Mouse (Mus musculus): ENCODE measurements around the gene Stx1b. TPM values are rescaled to one million over a fixed set of nuclear protein-coding genes. Genes with fewer than 3 reads are reported as not detected.
"Not testable (repeated sequence)": the region's sequence is repeated elsewhere in the genome, so short reads cannot be mapped to it uniquely, and the experiment has no call there.

Gene Stx1b
- 0.62 and 0.88 TPM in 2 replicates for total RNA-seq (2014; fragmentation: Nextera tagmentation)
- not detected in 2 replicates for total RNA-seq (2017)

DNA sequence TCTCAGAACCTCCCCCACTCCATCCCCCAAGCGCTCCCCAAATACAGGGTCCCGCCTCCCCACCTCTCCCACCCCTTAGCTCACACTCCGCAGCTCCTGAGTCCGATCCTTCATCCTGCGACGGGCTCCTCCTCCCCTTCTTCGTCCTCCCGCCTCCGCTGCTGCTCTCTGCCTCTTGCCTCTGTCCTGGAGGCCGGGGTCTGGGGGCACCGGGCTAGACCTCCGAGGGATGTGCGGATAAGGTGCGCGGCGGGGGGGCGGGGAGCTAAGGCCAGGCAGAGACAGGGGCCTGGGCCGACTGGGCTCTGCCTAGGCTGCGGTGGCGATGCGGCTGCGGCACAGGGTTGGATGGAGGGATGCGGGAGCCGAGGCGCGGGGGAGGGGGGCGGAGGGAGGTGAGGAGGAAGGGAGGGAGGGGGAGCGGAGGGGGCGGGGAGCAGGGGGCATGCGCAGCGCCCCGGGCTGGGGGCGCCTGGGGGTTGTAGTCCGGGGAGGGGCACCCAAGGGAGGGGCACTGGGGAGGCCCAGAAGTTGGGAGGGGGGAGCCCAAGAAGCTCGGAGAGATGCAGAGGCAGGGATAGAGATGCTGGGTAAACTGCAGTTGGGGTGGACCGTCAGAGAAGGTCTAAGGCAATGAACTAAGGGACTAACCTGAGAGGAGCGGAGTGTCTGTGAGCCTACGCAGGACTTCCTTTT, at the start of gene Stx1b, which contains the start of gene Stx4a:
Gene Stx1b (minus strand): TSS at position 374 of the 696 bp plus-strand sequence.
Gene Stx4a (plus strand): TSS at position 119 of the 696 bp plus-strand sequence.
- ATAC-seq (replicated peaks; ENCODE audit: poor library complexity, severe bottlenecking): peak; percentile 26; the same call in 1 of the 2 replicates

DNA sequence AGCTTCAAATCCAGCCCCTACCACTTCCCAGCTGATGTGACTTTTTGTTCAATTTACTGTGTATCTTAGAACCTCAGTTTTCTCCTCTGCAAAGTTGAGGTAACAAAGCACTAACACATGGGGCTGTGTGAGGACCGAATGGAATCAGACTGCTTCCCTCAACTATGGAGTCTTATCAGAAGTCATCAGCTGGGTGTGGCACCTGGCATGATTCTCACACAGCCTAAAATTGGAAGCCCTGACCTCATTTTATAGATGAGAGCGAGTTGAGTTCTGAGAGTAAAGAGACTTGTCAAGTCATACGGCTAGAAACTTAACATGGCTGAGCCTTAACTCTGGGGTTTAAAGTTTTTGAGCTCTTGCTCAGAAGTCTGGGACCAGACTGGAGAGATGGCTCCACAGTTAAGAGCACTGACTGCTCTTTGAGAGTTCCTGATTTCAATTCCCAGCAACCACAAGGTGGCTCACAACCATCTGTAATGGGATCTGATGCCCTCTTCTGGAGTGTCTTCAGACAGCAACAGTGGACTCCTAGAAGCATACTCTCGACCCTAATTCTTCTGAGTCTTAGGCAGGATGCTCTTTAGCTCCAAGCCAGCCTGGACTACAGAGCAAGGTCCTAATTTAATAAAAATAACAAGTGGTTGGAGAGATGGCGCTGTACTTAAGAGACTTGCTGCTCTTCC, 45.9 kb upstream of the Stx1b start:
- no peak for ATAC-seq (replicated peaks; ENCODE audit: poor library complexity, severe bottlenecking)

DNA sequence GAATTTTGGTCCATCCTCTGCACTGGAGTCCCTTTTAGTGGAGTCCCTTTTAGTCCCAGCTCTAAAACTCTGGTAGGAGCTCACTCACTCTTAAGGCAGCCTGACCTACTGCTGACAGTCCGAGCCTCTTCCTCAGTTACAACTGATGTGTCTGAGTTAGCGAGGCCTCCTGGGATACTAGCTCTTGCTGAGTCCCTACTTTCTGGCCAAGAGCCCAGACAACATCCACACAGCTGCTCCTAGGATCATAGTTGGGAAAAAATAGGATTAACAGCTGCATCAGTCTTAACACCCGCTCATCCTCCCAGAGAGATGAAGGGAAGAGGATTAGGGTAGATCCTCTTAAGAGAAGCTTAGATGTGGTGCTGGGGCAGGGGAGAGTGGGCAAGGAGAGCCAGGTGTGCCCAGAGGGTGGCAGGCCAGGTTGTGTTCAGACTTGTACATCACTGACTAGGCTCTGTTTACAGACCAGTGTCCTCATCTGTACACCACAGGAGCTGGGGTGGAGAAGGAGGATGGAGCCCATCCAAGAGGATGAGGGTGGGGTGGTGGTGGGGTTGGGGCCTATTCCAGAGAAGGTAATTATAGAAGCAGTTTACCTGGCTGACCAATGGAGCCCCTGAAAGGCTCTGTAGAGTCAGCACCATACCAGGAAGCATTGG, 44.9 kb upstream of the Stx1b start:
- no peak for ATAC-seq (replicated peaks; ENCODE audit: poor library complexity, severe bottlenecking)

DNA sequence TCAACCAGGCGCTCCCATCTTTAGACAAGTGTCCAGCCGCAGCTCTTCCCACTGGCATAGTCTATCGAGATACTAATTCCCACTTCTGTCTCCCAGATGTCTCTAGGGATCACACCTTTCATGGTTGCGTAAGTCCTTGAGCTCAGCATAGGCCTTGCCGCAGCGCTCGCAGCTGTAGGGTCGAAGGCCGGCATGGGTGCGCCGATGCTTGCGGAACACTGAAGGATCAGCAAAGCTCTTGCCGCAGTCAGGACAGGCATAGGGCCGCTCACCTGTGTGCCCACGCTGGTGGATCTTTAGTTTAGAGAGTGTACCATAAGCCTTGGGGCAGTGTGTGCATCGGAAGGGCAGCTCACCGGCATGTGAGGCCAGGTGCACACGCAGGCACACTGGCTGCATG, 43.3 kb upstream of the Stx1b start:
- ATAC-seq (replicated peaks; ENCODE audit: poor library complexity, severe bottlenecking): no peak

DNA sequence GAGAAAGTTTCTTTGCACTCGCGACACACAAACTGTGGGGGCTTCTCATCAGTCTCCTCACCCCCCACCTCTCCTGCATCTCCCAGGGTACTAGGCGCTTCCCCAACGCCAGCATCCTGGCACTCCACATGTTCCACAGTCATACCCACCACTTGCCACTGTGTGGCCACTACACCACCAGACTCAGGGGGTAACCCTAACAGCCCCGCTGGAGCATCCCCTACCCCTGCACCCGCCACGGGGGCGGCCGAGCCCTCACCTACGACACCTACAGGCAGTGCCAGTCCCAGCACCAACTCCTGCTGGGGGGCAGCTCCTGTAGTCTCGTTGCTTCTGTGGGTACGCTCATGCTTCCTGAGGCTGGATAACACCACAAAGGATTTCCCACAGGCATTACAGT, 42.1 kb upstream of the Stx1b start:
- no peak for ATAC-seq (replicated peaks; ENCODE audit: poor library complexity, severe bottlenecking)

DNA sequence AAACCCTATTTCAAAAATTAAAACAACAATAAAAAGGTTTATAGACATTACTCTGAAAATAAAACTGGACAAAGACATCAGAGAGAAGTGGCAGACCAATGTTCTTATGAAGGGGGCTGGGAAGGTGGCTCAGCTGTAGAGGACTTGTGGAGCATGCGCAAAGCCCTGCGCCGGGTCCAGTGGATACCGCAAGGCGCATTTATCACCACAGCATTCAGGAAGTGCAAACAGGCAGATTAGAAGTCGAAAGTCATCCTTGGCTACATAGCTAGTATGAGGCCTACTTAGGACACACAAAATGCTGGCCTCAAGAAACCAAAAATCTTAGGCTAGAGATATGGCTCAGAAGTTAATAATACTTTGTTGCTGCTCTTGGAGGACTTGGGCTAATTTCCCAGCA, 33.9 kb upstream of the Stx1b start:
- no peak for ATAC-seq (replicated peaks; ENCODE audit: poor library complexity, severe bottlenecking)

DNA sequence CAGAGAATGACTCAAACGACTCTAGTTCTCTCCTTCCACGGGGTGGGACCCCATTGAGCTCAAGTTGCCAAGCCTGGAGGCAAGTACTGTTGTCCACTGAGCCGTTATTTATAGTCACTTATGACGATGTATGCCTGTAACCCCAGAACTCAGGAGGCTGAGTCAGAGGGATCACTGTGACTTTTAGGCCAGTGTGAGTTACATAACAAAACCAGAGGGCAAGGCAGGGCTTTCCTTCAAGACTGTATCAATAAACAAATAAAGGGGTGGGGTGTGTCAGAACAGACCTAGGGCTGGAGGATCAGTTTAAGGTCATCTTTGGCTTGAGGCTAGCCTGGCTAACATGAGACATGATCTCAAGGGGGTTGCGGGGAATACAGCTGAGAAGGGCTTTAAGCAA, 26.6 kb upstream of the Stx1b start:
- ATAC-seq (replicated peaks; ENCODE audit: poor library complexity, severe bottlenecking): no peak

DNA sequence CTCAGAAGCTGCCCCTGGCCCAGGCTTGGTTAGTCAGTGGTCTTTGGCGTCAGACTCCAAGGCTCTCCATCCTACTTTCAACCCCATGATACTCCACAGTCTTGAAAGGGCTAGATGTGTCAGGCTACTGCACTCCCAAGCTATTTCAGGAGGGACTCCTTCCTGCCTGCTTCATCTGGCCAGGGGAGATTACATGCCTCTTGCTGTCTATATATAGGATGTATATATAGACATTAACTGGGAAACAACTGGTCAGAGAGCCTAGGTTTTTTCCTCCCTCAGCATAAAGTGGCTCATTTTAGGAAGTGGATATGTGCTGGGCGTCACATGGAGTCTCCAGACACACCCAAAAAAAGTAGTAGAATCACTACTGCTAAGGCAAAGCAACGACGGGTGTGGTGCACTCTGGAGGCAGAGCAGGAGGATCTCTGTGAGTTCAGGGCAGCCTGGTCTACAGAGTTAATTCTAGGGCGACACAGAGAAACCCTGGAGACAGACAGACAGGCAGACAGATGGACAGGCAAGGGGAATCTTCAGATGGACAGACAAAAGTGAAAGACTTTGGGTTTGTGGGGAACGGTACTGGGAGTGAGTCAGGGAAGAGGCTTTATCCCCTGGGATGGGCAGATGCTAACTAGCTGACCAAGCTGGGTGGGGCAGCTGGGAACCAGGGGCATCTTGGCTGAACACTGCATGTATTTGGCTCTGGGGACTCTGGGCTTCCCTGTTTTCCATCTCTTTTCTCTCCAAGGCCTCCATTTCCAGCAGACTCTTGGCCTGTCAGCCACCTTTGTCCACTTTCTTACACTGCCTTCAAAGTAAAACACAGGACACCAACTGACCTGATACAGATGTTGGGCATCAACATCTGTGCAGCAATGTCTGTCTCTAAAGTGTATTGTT, 25.9 kb upstream of the Stx1b start:
- no peak for ATAC-seq (replicated peaks; ENCODE audit: poor library complexity, severe bottlenecking)

DNA sequence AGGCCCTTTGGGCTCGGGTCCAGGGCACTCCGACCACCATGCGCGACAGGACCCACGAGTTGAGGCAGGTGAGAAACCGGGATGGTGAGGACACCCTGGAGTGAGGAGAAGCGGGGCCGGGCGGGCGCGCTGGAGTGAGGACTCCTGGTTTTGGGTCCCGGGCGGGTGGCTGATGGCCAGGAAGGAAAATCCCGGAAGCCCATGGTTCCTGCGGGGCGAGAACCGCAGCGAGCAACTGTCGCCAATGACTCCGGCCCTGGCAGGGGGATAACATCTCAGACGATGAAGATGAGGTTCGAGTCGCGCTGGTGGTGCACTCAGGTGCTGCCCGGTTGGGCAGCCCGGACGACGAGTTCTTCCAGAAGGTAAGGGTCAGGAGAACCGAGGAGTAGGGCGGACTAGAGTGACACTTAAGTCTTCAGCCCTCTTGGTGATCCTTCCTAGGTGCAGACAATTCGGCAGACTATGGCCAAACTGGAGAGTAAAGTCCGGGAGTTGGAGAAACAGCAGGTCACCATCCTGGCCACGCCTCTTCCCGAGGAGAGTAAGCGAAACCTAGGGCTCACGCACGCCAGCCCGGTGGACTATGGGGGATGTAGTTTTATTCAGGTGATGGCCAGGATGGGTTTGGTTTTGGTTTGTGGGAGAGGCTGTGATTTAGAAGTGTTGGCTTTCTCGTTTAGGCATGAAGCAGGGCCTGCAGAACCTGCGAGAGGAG, 17.8 kb upstream of the Stx1b start:
- peak; percentile 69 for ATAC-seq (replicated peaks; ENCODE audit: poor library complexity, severe bottlenecking)

DNA sequence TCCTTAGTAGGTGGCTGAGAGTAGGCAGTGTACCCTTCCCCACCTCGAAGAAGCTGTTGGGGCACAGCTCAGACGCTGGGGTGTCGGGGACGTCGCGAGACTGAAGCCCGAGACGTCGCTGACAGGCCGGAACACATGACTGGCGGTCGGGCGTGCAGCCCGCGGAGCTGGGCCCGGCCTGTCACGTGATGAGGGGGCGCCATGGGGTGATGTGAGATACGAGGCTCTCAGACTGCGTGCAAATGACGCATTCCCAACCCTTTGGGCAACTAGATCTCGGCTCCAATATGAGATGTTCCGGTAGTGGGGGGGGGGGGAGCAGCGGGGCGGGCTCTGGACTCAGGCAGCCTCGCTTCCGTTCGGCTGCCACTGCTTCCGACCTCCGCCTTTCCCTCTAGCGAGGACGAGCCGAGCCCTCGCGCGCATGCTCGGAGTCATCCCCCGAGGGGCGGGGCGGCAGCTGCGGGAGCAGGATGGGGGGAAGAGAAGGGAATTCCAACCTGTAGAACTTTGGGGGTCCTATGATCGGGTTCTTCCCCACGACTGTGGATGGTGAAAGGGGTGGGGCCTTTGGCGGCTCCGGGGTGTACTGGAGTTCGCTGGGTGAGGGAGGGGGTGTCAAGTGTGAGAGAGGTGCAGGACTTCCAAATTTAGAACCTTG, 17.1 kb upstream of the Stx1b start:
- peak; percentile 80 for ATAC-seq (replicated peaks; ENCODE audit: poor library complexity, severe bottlenecking)

DNA sequence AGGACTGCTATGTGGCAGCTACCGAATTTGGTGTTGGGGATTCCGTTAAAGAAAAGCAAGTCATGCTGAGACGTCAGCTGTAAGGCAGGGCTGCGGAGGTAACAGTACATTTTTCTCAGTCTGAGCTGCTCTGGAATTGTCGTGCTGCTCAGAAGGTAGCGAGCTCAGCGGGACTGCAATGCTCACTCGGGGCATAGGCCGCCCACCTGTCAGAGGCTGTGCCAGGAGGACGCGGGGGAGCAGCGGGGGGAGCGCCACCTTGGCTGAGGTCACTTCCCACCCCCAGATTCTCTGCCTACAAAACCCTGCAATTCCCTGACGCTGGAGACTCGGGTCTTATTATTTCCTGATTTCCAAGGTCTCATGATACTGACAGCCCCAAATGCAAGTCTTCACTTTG, 16.5 kb upstream of the Stx1b start:
- ATAC-seq (replicated peaks; ENCODE audit: poor library complexity, severe bottlenecking): peak; percentile 33

DNA sequence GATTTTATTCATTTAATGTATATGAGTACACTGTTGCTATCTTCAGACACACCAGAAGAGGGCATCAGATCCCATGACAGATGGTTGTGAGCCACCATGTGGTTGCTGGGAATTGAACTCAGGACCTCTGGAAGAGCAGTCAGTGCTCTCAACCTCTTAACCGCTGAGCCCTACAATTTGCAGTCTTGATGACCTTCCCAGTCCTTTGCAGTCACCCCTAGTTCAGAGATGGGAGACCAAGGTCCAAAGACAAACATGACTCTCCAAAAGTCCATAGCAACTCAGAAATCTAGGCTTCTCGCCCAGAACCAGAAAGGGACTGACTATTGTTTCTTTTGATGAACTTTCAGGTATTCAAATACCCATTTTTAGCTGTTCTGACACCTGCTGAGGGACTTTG, 15.7 kb upstream of the Stx1b start:
- ATAC-seq (replicated peaks; ENCODE audit: poor library complexity, severe bottlenecking): not testable (repeated sequence)

DNA sequence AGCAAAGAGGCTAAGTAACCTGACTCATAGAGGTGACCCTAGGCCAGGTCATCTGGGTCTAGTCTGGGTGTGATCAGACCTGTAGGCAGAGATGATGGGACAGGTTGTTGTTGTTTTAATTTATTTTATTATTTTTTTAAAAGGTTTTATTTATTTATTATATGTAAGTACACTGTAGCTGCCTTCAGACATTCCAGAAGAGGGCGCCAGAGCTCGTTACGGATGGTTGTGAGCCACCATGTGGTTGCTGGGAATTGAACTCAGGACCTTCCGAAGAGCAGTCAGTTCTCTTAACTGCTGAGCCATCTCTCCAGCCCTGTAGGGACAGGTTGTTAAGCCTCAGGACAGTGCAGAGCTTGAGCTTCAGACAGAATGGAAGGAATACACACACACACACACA, 13.5 kb upstream of the Stx1b start:
- not testable (repeated sequence) for ATAC-seq (replicated peaks; ENCODE audit: poor library complexity, severe bottlenecking)

DNA sequence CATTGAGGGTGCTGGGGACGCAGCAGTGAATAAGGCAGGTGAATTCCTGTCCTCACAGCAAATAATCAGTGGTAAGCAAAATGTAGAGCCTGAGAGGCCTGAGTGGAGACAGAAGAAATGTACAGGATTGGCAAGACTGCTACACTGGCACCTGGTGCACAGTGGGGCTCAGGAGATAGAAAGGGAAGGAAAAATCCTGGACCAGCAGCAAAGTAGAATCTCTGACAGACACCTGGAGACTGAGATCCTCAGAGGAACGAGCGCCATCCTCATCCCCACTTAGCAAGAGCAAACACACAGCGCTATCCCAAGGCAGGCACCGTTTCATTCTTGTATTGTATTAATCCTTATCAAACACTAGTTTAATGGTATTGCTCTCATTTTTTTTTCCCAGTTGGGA, 13.1 kb upstream of the Stx1b start:
- no peak for ATAC-seq (replicated peaks; ENCODE audit: poor library complexity, severe bottlenecking)

DNA sequence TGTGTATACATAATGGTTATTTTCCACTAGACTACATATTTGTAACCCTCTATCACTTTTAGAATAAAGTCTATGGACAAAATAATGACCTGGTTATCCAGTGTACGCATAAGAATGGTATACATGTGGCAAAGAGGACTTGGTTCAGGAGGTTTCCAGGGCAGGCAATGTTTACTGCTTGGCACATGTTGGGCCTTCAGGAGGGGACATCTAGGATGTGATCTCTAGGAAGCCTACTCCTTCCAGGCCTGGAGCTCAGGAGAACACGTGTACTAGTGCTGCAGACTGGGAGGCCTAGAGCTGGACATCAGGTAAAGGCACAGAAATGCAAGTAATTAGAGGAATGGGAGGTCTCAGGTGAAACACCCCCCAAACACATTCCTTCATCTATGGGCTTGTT, 11.2 kb upstream of the Stx1b start:
- ATAC-seq (replicated peaks; ENCODE audit: poor library complexity, severe bottlenecking): no peak

DNA sequence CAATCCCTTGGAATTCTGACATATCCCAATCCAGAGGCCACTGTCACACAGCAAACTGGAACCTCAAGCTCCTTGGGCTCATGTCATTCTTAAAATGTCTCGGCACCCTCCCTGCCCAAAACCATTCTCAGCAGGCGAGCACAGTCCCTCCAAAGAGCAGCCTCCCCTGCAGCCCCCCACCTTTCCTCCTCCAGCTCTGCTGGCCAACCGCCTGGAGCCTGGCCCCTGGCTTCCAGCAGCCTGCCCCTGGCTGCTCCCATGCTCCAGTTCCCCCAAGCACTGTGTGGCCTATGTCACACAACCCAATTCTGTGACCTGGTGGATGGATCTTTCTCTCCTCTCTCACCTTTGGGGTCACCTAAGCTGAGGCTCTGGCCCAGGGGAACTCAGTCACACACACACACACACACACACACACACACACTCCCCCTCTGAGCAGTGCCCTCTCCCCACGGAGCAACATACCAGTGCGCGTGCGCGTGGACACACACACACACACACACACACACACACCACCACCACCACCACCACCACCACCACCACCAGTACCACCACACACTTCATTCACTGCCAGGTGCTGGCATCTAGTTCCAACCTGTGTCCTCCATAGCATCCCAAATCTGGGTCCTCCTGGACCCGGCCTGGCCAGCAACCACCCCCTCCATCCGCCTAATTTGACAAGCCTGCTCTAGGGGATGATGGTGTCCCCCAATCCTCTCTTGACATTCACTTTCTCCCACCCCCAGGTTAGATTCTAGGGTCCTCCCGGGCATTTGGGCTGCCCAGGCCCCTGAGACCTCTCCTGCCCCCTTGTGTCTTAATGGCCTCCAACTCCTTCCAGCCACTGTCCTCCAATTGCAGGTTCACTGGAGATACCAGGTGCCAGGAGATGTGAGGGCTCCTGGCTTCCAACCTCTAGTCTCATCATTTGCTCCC, 845 bp downstream of the Stx1b start:
- no peak for ATAC-seq (replicated peaks; ENCODE audit: poor library complexity, severe bottlenecking)

DNA sequence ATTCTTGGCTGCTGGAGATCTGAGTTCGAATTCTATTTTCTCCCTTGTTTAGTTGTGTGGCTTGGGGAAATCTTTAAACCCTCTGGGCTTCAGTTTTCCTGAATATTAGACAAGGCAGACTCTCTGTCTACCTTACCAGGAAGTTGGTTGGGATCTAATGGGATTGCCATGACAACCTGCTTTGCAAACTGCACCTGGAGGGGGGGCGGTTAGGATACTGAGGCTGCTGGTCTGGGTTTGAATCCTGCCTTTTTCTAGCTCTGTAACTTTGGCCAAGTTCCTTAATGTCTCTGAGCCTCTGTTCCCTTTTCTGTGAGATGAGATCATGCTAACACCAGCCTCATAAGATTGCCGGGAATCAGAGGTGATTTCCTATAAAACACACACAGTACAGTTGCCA, 1.9 kb downstream of the Stx1b start:
- no peak for ATAC-seq (replicated peaks; ENCODE audit: poor library complexity, severe bottlenecking)

Data from granulocyte monocyte progenitor cell, adult 5-6 weeks (primary cell).